Comparison of ENCODE assay signal across 1 mouse cellular context in the genomic region with DNA sequence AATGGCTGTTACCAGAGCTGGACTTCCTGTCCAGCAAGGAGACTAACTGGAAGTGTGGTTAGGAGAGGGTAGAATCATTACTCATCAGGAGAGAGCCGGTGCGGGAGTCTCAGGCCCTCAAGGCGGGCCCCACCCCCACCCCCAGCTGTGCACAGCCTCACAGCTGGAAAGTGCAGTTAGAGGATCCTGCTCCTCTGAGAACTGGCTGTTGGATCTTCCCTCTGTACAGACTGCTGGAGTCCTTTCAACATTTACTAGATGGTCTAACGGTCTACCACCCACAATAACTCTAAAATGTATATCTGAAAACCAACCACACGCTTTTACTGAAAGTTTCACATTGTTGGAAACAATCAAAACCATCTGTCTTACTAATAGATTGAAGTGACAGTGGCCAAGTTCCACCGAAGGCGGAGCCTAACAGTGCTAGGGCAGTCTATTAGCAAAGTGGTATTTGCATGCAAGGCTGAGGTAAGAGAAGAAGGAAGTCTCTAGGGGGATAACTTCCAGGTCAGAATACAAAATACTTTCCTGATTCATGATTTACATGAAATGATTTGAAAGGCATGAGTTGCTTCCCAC.
A peak's percentile ranks its signal among the peaks of the same experiment; 100 is the strongest.
TF ChIP-seq lines count a peak whose summit lies in the region.

No protein-coding gene starts in this region.

TF ChIP-seq in CH12.LX, 34 proteins besides CTCF, POLR2A, EP300 and RAD21 (continued from another document):
- TF ChIP-seq SIN3A (IDR thresholded peaks at IDR 0.05; ENCODE audit: low read length) (peak; percentile 77), CHD1 (IDR thresholded peaks at IDR 0.05; ENCODE audit: low read depth, low read length) (peak; percentile 45), HCFC1 (IDR thresholded peaks at IDR 0.05; ENCODE audit: low read depth, low read length) (peak; percentile 68), MXI1 (IDR thresholded peaks at IDR 0.05; ENCODE audit: low read depth, low read length) (peak; percentile 69; the same call in 1 of the 2 replicates), PAX5 (IDR thresholded peaks at IDR 0.05; ENCODE audit: low read length) (no peak)
TF ChIP-seq in CH12.LX: peak in this region for 20.
